Mouse (Mus musculus) splenic B cell, adult 2 months (primary cell): ENCODE results near the gene Nipsnap1.

ENCODE experiments used
- DNase-seq: peaks from one replicate; pipeline ENCODE4 v3.0.0-alpha.2; 2011; ENCODE audit warnings: low read depth, low spot score
- H3K27me3 ChIP-seq: 2 replicates; pipeline ENCODE4 v1.6.1; 2012; ENCODE audit warnings: mild to moderate bottlenecking, low read length, moderate library complexity, mixed read lengths; ENCODE audit not compliant: control insufficient read depth, poor library complexity, insufficient read depth, severe bottlenecking
- H3K36me3 ChIP-seq: 2 replicates; pipeline ENCODE4 v1.6.1; 2012; ENCODE audit warnings: mild to moderate bottlenecking, low read length, moderate library complexity, mixed read lengths; ENCODE audit not compliant: control insufficient read depth, poor library complexity, insufficient read depth, severe bottlenecking

The Nipsnap1 gene

DNA sequence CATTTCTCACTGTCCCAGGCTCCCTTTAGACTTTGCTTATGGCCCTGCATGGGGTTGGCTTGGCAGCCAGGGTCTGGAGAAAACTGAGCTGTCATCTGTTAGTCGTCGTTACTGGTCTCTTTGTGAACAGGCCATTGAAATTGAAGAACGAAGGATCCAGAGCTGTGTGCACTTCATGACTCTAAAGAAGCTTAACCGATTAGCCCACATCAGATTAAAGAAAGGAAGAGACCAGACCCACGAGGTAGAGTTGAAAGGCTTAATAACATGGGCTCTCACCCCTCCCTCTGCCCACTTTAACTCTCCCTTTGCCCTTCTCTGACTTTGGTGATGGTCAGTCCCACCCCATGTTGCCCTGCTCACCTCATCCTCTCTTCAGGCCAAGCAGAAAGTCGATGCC, 28.2 kb downstream of the Nipsnap1 start:
- Histone ChIP-seq H3K36me3 (peaks cover 4% of the 10 kb centered on the region; the same call in 1 of the 2 replicates), H3K27me3 (no peaks in the 10 kb centered on the region)
- DNase-seq, result no peak

DNA sequence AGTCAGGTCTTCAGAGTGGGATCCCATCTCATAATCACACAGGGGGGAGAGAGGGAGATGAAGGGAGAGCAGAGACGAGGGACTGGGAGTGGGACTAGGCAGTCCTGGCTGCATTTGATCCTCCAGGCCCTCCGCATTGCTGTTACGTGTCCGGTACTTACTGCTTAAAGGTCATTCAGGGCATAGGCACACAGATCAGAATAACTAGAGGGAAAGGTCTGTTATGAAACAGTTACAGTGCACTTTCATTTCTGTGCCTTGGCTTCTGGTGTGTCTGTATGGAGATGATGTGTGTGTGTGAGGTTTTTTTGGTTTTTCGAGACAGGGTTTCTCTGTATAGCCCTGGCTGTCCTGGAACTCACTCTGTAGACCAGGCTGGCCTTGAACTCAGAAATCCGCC, 32.5 kb downstream of the Nipsnap1 start:
- DNase-seq, result no peak

GRCm38 (mm10) chr11:4916068-4916467, 42.3 kb downstream of the Nipsnap1 start:
- H3K27me3 ChIP-seq, result no peaks in the 10 kb centered on the region
- peak; percentile 75 for DNase-seq

More for the DNA sequence above, 32.5 kb downstream of the Nipsnap1 start:
- Histone ChIP-seq H3K36me3 (peaks cover 14% of the 10 kb centered on the region; the same call in 1 of the 2 replicates), H3K27me3 (no peaks in the 10 kb centered on the region)

DNA sequence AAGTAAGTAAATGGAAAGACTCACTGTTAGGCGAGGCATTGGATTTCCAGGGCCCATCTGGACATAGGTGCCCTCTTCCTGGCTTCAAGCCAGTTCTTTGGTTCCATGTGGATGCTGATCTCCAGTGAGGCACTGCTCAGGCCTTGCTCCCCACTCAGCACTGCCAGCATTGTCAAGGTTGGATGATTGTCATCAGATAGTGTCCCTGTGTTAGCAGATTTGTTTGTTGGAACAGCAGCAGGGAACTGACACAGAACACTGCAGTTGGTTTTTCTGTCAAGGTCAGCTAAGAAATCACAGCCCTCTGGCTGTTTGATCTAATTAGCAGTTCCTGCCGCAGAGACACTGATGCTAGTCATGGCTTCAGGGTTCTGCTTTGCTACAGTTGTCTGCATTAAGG, 47.5 kb downstream of the Nipsnap1 start:
- DNase-seq, result no peak
- peaks cover 17% of the 10 kb centered on the region for H3K36me3 ChIP-seq
- H3K27me3 ChIP-seq, result no peaks in the 10 kb centered on the region

More at GRCm38 (mm10) chr11:4916068-4916467, 42.3 kb downstream of the Nipsnap1 start:
- H3K36me3 ChIP-seq, result peaks cover 21% of the 10 kb centered on the region

- Histone ChIP-seq H3K27me3 (no peaks in the 10 kb centered on the region), H3K36me3 (peaks cover 17% of the 10 kb centered on the region)
- DNase-seq, result no peak
Observed at GRCm38 (mm10) chr11:4921751-4922150, 48.0 kb downstream of the Nipsnap1 start.

DNA sequence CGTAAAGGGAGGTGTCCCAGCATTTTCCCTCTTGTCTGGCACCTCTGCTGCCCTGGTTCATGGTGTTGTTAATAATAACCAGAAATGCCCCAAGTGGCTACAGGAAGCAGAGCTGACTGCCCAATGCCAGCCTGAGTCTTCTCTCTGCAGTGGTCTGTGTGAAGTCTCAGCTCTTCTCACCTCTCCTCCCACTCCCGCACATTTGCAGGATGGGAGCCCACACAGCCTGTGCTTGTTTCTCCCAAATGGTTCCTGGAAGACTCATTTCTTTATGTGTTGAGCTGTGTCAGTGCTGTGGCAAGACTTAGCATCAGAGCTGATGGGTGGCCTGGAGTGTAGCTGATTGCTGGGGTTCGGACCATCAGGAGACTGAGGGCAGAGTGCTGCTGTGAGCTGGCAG, 53.5 kb downstream of the Nipsnap1 start:
- peaks cover 9% of the 10 kb centered on the region for H3K36me3 ChIP-seq
- DNase-seq, result no peak
- no peaks in the 10 kb centered on the region for H3K27me3 ChIP-seq

DNA sequence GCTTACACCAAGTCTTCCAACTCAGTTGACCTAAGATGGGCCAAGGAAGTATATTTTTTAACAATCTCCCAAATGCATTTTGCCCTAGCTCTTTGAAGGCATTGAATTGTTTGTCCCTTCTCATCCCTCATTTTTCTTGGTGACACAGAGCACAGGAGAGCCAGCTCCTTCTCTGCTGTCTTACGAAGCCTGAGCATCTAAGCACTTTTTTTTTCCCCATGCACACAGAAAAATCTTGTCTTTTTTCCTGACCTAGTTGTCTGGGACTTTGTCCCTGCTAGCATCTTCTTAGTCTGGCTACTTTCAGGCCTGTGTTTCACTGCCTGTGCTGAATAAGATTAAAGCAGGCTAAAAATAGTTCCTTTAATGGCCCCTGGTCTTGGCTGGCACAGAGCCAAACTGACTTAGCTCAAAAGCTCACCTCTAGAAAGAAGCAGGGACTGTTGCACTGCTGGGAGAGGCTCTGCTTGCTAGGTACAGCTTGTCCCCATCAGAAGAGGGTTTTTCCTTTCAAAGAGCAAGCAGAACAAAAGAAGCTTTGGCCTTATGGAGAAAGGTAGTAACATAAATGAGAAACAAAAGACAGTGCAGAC, 57.4 kb downstream of the Nipsnap1 start:
- no peak for DNase-seq
- H3K36me3 ChIP-seq, result peaks cover 3% of the 10 kb centered on the region

GRCm38 (mm10) chr11:4936243-4936642, 62.5 kb downstream of the Nipsnap1 start:
- Histone ChIP-seq H3K27me3 (no peaks in the 10 kb centered on the region), H3K36me3 (no peaks in the 10 kb centered on the region)
- DNase-seq, result no peak

More for the DNA sequence above, 57.4 kb downstream of the Nipsnap1 start:
- no peaks in the 10 kb centered on the region for H3K27me3 ChIP-seq
